Mouse (Mus musculus): Measurements from ENCODE around the gene Neo1. TPM values are rescaled to one million over a fixed set of nuclear protein-coding genes. Genes with fewer than 3 reads are reported as not detected.
"Not testable (repeated sequence)": the region's sequence is repeated elsewhere in the genome, so short reads cannot be mapped to it uniquely, and the experiment has no call there.

Gene Neo1
- polyA plus RNA-seq, 1 experiment from 2014 or later: 54.6 TPM

DNA sequence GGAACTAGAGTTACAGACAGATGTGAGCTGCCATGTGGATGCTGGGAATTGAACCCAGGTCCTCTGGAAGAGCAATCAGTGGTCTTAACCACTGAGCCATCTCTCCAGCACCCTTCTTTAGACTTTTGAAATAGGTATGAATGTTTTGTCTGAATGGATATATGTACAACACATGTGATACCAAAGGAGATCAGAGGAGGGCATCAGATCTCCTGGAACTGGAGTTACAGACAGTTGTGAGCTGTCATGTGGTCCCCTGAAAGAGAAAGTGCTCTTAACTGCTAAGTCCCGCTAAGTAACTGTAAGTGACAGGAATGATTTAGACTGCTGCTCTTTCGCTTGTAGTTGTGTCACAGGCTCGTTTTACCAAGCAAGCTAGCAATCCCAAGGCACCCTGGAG is 80.7 kb downstream of the Neo1 start:
- H3K9me3 ChIP-seq (ENCODE audit: control insufficient read depth, low read depth, low read length): no peaks in the 10 kb centered on the region
- H3K4me1 ChIP-seq (ENCODE audit: control insufficient read depth, insufficient read depth, low read length): no peaks in the 10 kb centered on the region
- no peak overlapping the region for H3K4me3 ChIP-seq (ENCODE audit: low read depth, low read length)
- WGBS: 61% methylated on average over 3 of the region's 3 CpGs
- H3K27ac ChIP-seq (ENCODE audit: low read length): no peak overlapping the region
- H3K9ac ChIP-seq (replicated peaks; ENCODE audit: low read depth, low read length): no peak overlapping the region
- H3K4me2 ChIP-seq (replicated peaks; ENCODE audit: low read depth, low read length): no peak overlapping the region
- H3K27me3 ChIP-seq (ENCODE audit: control insufficient read depth, insufficient read depth, low read length): no peaks in the 10 kb centered on the region
- H3K36me3 ChIP-seq (ENCODE audit: control insufficient read depth, insufficient read depth, low read length): peaks cover 16% of the 10 kb centered on the region
- no peak for ATAC-seq (ENCODE audit: insufficient number of reproducible peaks, insufficient read depth, low FRiP score, low read depth)

DNA sequence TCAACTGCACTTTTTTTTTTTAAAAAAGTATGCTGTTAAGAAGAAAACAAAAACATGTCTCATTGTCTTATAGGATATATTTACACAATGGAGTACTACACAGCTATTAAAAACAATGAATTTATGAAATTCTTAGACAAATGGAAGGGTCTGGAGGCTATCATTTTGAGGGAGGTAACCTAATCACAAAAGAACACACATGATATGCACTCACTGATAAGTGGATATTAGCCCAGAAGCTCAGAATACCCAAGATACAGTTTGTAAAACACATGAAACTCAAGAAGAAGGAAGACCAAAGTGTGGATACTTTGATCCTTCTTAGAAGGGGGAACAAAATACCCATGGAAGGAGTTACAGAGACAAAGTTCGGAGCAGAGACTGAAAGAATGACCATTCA is 90.3 kb downstream of the Neo1 start:
- WGBS: 90% methylated on average over 1 of the region's 1 CpGs
- H3K4me2 ChIP-seq (replicated peaks; ENCODE audit: low read depth, low read length); H3K4me1 ChIP-seq (ENCODE audit: control insufficient read depth, insufficient read depth, low read length); H3K27me3 ChIP-seq (ENCODE audit: control insufficient read depth, insufficient read depth, low read length); H3K36me3 ChIP-seq (ENCODE audit: control insufficient read depth, insufficient read depth, low read length); H3K4me3 ChIP-seq (ENCODE audit: low read depth, low read length); H3K27ac ChIP-seq (ENCODE audit: low read length); ATAC-seq (ENCODE audit: insufficient number of reproducible peaks, insufficient read depth, low FRiP score, low read depth); H3K9me3 ChIP-seq (ENCODE audit: control insufficient read depth, low read depth, low read length); H3K9ac ChIP-seq (replicated peaks; ENCODE audit: low read depth, low read length): not testable (repeated sequence)

DNA sequence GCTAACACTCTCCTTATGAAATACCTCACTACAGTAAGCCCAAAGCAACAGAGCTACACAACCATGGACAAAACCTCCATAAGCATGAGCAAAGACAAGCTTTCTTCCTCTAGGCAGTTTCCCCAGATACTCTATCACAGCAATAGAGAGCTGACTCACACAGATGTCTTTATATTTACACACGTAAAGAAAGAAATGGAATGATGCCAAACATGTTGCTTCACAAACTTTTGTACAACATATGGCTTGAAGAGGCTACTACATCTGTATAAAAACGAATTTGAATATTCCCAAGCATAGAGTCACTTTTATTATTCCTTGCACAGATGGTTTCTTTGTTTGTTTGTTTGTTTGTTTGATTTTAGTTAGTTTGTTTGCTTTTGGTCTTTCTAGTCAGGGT is 101.5 kb downstream of the Neo1 start:
- ATAC-seq (ENCODE audit: insufficient number of reproducible peaks, insufficient read depth, low FRiP score, low read depth): no peak
- Histone ChIP-seq H3K9me3 (ENCODE audit: control insufficient read depth, low read depth, low read length) (no peaks in the 10 kb centered on the region), H3K4me3 (ENCODE audit: low read depth, low read length) (no peak overlapping the region), H3K4me2 (replicated peaks; ENCODE audit: low read depth, low read length) (no peak overlapping the region), H3K9ac (replicated peaks; ENCODE audit: low read depth, low read length) (no peak overlapping the region), H3K27ac (ENCODE audit: low read length) (no peak overlapping the region), H3K27me3 (ENCODE audit: control insufficient read depth, insufficient read depth, low read length) (no peaks in the 10 kb centered on the region), H3K4me1 (ENCODE audit: control insufficient read depth, insufficient read depth, low read length) (no peaks in the 10 kb centered on the region), H3K36me3 (ENCODE audit: control insufficient read depth, insufficient read depth, low read length) (peaks cover 6% of the 10 kb centered on the region; the same call in 1 of the 2 replicates)
- WGBS: 71% methylated on average over 2 of the region's 2 CpGs

DNA sequence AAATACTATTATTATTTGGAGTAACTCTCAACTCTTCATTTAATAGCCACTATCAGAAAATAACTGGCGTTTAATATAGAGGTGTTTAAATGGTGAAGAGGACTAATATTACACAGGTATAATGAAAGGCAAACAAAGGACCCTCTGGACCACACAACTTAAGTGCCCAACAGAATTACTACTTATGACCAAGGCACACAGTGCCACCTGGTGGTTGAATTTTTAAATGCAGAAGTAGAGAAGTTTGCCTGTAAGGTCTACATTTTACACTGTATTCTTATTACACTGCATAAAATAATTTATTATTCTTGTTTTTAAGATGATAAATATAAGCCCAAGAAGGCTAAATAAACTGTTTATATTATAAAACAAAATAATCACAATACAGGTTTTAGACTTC is 108.1 kb downstream of the Neo1 start:
- Histone ChIP-seq H3K4me2 (replicated peaks; ENCODE audit: low read depth, low read length) (no peak overlapping the region), H3K27me3 (ENCODE audit: control insufficient read depth, insufficient read depth, low read length) (no peaks in the 10 kb centered on the region), H3K9ac (replicated peaks; ENCODE audit: low read depth, low read length) (no peak overlapping the region), H3K27ac (ENCODE audit: low read length) (no peak overlapping the region), H3K4me3 (ENCODE audit: low read depth, low read length) (no peak overlapping the region), H3K36me3 (ENCODE audit: control insufficient read depth, insufficient read depth, low read length) (peaks cover 10% of the 10 kb centered on the region), H3K4me1 (ENCODE audit: control insufficient read depth, insufficient read depth, low read length) (no peaks in the 10 kb centered on the region), H3K9me3 (ENCODE audit: control insufficient read depth, low read depth, low read length) (no peaks in the 10 kb centered on the region)
- WGBS: 43% methylated on average over 1 of the region's 1 CpGs
- no peak for ATAC-seq (ENCODE audit: insufficient number of reproducible peaks, insufficient read depth, low FRiP score, low read depth)

DNA sequence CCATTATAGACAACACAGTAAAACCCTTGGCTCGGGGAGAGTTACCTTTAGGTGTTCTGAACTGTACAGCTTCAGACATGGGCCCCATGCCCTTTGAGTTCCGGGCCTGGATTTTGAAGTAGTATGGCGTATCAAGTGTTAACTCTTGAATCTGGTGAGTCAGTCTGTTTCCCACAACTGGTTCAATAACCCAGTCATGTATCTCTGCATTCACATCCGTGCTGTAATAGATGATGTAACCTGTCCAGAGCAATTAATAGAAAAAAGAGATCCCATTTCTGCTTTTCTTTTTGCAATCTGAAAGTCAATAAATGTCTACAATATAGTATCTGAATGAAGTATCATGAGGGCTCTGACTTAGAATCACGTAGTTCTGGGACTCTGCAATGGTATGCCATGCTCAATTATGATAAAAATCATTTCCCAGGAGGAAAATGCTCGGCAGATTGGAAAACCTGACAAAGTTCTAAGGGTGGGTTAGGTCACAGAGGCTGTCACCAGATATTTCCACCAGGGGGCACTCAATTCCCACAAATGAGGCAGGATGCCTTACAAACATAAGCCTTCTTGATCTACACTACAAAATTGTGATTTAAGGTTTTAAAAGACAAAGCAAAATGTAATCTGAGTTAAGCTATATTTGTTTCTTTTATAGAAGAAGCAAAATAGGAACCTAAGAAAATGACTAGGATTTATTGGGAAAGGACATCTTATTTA is 133.2 kb downstream of the Neo1 start:
- Histone ChIP-seq H3K27me3 (ENCODE audit: control insufficient read depth, insufficient read depth, low read length) (no peaks in the 10 kb centered on the region), H3K9me3 (ENCODE audit: control insufficient read depth, low read depth, low read length) (no peaks in the 10 kb centered on the region), H3K4me1 (ENCODE audit: control insufficient read depth, insufficient read depth, low read length) (no peaks in the 10 kb centered on the region), H3K9ac (replicated peaks; ENCODE audit: low read depth, low read length) (no peak overlapping the region), H3K4me3 (ENCODE audit: low read depth, low read length) (no peak overlapping the region), H3K36me3 (ENCODE audit: control insufficient read depth, insufficient read depth, low read length) (peaks cover 24% of the 10 kb centered on the region), H3K4me2 (replicated peaks; ENCODE audit: low read depth, low read length) (no peak overlapping the region), H3K27ac (ENCODE audit: low read length) (no peak overlapping the region)
- WGBS: 66% methylated on average over 6 of the region's 6 CpGs
- ATAC-seq (ENCODE audit: insufficient number of reproducible peaks, insufficient read depth, low FRiP score, low read depth): no peak

GRCm38 (mm10) chr9:58899602-58900001 is 136.6 kb downstream of the Neo1 start:
- no peak for ATAC-seq (ENCODE audit: insufficient number of reproducible peaks, insufficient read depth, low FRiP score, low read depth)
- no peak overlapping the region for H3K4me3 ChIP-seq (ENCODE audit: low read depth, low read length)
- H3K4me1 ChIP-seq (ENCODE audit: control insufficient read depth, insufficient read depth, low read length): no peaks in the 10 kb centered on the region
- no peak overlapping the region for H3K9ac ChIP-seq (replicated peaks; ENCODE audit: low read depth, low read length)
- H3K36me3 ChIP-seq (ENCODE audit: control insufficient read depth, insufficient read depth, low read length): peaks cover 22% of the 10 kb centered on the region; the same call in 1 of the 2 replicates
- H3K4me2 ChIP-seq (replicated peaks; ENCODE audit: low read depth, low read length): no peak overlapping the region
- no peaks in the 10 kb centered on the region for H3K27me3 ChIP-seq (ENCODE audit: control insufficient read depth, insufficient read depth, low read length)
- no peaks in the 10 kb centered on the region for H3K9me3 ChIP-seq (ENCODE audit: control insufficient read depth, low read depth, low read length)
- no peak overlapping the region for H3K27ac ChIP-seq (ENCODE audit: low read length)

DNA sequence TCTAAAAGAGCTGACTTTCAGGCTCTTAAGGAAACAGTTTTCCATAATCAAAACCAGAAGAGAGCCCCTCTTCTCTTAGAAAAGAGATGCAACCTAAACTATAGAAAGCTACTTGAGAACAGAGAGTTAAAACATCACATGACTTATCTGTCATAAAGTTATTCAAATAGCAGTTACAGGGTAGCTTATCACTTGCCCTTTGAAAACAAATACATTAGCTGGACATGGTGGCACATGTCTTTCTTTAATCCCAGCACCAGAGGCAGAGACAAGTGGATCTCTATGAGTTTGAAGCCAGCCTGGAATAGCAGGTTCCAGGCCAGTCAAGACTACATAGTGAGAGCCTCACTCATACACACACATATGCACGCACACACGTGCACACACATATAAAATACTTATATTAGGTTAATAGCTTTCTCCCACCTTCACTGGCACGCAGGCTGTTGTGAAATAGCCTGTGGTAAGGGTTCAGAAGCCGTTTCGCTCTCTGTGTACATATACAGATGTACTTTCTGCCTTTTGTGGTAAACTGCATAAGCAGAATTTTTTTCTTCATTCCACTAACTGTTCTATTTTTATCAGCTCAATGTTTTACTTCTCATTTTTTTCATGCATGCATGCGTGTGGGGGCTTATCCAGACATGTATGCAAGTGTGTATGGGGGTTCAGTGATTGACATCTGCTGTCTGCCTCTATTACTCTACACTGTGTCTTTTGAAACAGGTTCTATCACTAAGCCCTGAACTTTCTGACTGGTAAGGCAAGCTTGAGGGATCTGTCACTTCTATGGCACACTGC is 144.2 kb downstream of the Neo1 start:
- no peak overlapping the region for H3K4me2 ChIP-seq (replicated peaks; ENCODE audit: low read depth, low read length)
- no peaks in the 10 kb centered on the region for H3K27me3 ChIP-seq (ENCODE audit: control insufficient read depth, insufficient read depth, low read length)
- WGBS: 89% methylated on average over 6 of the region's 6 CpGs
- ATAC-seq (ENCODE audit: insufficient number of reproducible peaks, insufficient read depth, low FRiP score, low read depth): no peak
- H3K27ac ChIP-seq (ENCODE audit: low read length): no peak overlapping the region
- H3K9me3 ChIP-seq (ENCODE audit: control insufficient read depth, low read depth, low read length): no peaks in the 10 kb centered on the region
- H3K4me1 ChIP-seq (ENCODE audit: control insufficient read depth, insufficient read depth, low read length): no peaks in the 10 kb centered on the region
- no peak overlapping the region for H3K4me3 ChIP-seq (ENCODE audit: low read depth, low read length)
- no peak overlapping the region for H3K9ac ChIP-seq (replicated peaks; ENCODE audit: low read depth, low read length)
- peaks cover 52% of the 10 kb centered on the region for H3K36me3 ChIP-seq (ENCODE audit: control insufficient read depth, insufficient read depth, low read length)

DNA sequence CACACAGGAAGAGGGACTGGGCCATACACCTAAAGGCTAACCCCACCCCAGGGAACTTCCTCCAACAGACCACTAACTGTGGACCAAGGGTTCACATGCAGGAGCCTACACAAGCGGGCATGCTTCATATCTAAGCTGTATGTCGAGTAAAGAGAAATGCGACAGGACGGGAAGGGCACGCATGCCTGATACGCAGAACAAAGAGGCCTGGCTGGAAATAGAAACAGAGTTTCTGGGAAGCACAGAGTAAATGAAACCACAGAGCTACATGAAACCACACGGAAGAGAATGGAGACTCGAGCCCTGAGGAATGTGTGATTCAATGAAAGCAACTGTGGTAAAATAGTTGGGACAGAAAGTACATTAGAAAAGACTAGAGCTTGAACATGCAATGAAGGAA is 145.3 kb downstream of the Neo1 start:
- no peak overlapping the region for H3K4me3 ChIP-seq (ENCODE audit: low read depth, low read length)
- 96% methylated on average over 8 of the region's 8 CpGs for whole genome bisulfite sequencing
- no peaks in the 10 kb centered on the region for H3K9me3 ChIP-seq (ENCODE audit: control insufficient read depth, low read depth, low read length)
- no peaks in the 10 kb centered on the region for H3K27me3 ChIP-seq (ENCODE audit: control insufficient read depth, insufficient read depth, low read length)
- no peaks in the 10 kb centered on the region for H3K4me1 ChIP-seq (ENCODE audit: control insufficient read depth, insufficient read depth, low read length)
- peaks cover 52% of the 10 kb centered on the region for H3K36me3 ChIP-seq (ENCODE audit: control insufficient read depth, insufficient read depth, low read length)
- no peak overlapping the region for H3K27ac ChIP-seq (ENCODE audit: low read length)
- H3K9ac ChIP-seq (replicated peaks; ENCODE audit: low read depth, low read length): no peak overlapping the region
- no peak overlapping the region for H3K4me2 ChIP-seq (replicated peaks; ENCODE audit: low read depth, low read length)
- ATAC-seq (ENCODE audit: insufficient number of reproducible peaks, insufficient read depth, low FRiP score, low read depth): no peak

All from stomach, embryonic 14.5 days (tissue).